Mouse (Mus musculus) CD8-positive naive resting alpha-beta T cell, adult 2 months (primary cell): Measurements from ENCODE around the gene 2310011J03Rik.

Source experiments
- DNase-seq, 2 experiments: peaks; one replicate each; pipeline ENCODE4 v3.0.0; 2022; ENCODE audit warnings: low read depth in 2 of 2, low spot score in 2 of 2

The 2310011J03Rik gene

GRCm38 (mm10) chr10:80317011-80317410, 3.3 kb downstream of the 2310011J03Rik start:
- no peak for DNase-seq

DNA sequence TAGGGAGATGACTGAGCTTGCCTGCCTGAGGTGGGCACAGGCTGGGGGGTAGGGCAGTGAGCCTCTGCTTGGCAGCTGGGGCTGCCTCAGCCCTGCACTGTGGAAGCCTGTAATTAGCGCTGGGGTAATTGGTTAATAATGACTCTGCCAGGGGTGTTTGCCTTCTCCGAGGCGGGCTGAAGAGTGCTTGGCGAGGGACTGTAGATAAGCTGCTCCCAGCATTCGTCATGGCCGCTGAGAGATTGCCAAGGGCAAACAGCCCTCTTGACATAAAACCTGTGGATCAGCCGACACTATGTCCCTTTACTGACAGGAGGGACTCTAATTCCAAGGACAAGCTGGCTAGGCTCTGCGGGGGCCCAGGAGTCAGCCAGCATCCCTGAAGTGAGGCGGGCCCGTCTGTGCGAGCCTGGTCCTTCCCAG, 4.0 kb downstream of the 2310011J03Rik start:
- no peak for DNase-seq

DNA sequence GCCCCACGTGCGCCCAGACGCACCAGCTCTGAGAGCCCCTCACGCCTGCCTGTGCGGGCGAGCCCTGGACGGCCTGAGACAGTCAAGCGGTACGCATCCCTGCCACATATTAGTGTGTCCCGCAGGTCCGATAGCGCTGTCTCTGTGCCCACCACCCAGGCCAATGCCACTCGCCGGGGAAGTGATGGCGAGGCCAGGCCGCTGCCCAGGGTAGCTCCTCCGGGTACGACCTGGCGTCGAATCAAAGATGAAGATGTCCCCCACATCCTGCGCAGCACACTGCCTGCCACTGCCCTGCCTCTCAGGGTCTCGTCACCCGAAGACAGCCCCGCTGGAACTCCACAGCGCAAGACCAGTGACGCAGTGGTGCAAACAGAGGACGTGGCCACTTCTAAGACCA, 5.0 kb downstream of the 2310011J03Rik start:
- no peak for DNase-seq

DNA sequence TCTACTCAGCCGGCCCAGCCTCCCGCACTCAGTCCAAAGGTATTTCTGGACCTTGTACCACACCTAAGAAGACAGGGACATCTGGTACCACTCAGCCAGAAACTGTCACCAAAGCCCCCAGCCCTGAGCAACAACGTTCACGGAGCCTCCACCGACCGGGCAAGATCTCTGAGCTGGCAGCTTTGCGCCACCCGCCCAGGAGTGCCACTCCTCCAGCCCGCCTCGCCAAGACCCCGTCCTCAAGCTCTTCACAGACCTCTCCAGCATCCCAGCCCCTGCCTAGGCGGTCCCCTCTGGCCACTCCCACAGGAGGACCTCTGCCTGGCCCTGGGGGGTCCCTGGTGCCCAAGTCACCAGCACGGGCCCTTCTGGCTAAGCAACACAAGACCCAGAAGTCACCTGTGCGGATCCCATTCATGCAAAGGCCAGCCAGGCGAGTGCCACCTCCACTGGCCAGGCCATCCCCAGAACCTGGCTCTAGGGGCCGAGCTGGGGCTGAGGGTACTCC, 5.8 kb downstream of the 2310011J03Rik start:
- DNase-seq = no peak

GRCm38 (mm10) chr10:80313627-80314201, 6.6 kb downstream of the 2310011J03Rik start:
- DNase-seq = no peak

GRCm38 (mm10) chr10:80312586-80313504, 7.5 kb downstream of the 2310011J03Rik start:
- DNase-seq = no peak

- no peak for DNase-seq
Measured at GRCm38 (mm10) chr10:80311560-80311959, 8.8 kb downstream of the 2310011J03Rik start.

- peak in 1 of 2 experiments; percentile 40 for DNase-seq
Measured at GRCm38 (mm10) chr10:80304862-80305261, 15.5 kb downstream of the 2310011J03Rik start.

DNA sequence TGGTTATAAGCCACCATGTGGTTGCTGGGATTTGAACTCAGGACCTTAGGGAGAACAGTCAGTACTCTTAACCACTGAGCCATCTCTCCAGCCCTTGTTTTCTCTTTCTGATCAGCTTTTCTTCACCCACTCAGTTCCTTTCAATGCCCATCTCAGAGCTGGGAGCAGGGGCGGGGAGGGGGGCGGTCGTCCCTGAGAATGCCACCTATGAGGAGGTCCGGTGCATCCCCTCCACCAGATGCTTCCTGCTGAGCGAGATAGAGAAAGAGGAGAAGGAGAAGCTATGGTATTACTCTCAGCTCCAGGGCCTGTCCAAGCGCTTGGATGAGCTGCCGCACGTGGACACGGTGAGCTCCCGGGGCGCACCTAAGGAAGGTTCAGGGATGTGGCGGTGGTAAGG, 15.9 kb downstream of the 2310011J03Rik start:
- DNase-seq = no peak

- DNase-seq = no peak
Measured at GRCm38 (mm10) chr10:80302471-80302881, 17.9 kb downstream of the 2310011J03Rik start.

GRCm38 (mm10) chr10:80302082-80302355, 18.3 kb downstream of the 2310011J03Rik start:
- DNase-seq = no peak

DNA sequence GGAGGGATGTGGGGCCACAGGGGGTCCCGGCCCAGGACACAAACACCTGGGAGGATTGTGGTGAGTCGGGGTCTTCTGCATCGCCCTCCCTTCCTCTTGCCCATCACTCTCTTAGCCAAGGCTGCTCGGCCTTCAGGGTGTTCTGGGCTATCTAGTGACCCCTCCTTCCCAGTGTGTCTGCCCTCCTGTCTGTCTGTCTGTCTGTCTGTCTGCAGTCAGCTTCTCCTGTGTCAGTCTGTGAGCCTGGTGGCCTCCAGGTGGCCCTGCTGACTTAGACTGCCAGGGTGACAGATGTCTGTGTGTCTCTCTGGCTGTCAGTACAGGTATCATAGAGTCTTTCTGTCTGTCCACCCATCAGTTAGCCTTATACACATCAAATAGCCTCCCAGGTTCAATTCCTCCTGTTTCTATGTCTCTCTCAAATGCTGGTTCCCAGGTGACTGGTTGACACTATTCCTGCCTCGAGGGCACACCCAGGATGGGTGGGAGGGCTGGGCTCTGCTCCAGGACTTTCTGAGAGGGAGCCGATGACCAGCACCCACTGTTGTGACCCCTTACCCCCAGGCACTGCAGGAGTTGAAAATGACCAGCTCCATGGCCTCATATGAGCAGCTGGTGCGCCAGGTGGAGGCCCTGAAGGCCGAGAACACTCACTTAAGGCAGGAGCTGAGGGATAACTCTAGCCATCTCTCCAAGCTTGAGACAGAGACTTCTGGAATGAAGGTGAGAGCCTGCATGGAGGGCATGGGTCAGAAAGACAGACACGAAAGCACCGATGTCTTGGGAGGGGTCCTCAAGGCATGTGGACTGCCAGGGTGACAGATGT, 18.9 kb downstream of the 2310011J03Rik start:
- no peak for DNase-seq

GRCm38 (mm10) chr10:80300672-80301181, 19.6 kb downstream of the 2310011J03Rik start:
- DNase-seq = no peak

DNA sequence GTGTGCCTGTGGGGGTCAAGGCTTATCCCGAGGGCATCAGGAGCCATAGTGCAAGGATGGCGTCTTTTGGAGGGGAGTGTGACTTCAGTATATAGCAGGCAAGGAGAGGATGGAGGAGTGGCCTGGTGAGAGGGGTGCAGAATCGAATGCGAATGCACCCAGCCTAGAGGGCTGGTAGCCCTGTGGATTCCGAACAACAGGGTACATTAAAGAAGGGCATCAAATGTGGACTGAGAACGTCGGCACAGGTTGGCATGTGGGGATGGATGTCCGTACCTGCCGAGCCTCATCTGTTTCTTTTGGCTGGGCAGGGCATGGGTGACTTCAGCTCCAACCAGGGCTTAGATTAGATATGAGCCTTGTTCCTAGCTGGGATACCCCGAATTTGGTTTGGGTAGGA, 20.5 kb downstream of the 2310011J03Rik start:
- no peak for DNase-seq

- DNase-seq = no peak
Measured at GRCm38 (mm10) chr10:80299301-80299700, 21.0 kb downstream of the 2310011J03Rik start.

DNA sequence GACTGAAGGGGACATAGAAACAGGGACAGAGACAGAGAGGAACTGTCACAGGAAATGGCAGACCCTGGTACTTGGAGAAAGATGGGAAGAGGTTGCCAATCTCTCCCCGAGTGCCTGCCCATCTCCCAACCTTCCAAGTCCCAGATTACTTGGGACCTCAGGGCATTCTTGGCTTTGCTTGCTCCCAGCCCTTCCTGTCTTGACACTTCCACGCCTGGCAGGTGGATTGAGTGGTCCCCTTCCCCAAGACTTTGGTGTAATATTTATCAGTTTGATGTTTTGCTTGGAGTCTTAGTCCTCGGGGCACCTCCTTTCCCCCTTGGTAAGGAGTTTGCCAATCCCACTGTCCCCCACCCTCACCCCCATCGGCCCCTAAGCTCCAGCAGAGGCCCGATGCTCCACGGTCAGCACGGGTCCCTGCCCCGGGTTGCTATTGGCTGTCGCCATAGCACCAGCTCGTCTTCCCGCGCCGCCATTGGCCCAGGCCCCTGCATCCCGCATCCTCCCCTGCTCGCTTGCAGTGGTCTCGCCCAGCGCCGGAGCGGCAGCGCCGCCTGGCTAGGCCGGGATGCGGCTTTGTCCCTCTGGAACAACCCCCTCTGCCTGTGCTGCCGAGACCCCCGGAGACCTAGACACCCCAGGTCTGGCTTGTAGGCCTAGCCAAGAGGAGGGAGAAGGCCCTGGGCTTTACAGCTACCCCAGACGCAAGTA, 21.6 kb downstream of the 2310011J03Rik start:
- no peak for DNase-seq

GRCm38 (mm10) chr10:80297526-80298133, 22.7 kb downstream of the 2310011J03Rik start:
- no peak for DNase-seq

DNA sequence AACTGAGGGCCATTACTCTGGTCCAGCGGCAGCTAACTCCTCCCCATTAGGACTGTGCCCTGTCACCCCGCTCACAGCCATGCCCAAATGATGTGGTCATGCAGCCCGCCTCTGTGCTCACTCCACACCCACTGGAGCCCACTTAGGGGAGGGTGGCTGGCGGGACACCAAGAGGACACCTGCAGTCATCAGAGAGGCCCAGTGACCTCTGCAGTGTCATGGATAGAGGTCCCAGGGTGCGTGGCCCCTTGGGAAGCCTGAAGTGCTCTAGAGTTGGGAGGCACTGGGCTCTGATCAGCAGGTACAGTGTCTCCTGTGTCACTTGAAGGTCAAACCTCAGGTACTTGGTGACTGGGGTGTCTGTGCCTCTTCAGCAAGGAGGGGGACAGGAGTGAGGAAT, 23.5 kb downstream of the 2310011J03Rik start:
- no peak for DNase-seq

DNA sequence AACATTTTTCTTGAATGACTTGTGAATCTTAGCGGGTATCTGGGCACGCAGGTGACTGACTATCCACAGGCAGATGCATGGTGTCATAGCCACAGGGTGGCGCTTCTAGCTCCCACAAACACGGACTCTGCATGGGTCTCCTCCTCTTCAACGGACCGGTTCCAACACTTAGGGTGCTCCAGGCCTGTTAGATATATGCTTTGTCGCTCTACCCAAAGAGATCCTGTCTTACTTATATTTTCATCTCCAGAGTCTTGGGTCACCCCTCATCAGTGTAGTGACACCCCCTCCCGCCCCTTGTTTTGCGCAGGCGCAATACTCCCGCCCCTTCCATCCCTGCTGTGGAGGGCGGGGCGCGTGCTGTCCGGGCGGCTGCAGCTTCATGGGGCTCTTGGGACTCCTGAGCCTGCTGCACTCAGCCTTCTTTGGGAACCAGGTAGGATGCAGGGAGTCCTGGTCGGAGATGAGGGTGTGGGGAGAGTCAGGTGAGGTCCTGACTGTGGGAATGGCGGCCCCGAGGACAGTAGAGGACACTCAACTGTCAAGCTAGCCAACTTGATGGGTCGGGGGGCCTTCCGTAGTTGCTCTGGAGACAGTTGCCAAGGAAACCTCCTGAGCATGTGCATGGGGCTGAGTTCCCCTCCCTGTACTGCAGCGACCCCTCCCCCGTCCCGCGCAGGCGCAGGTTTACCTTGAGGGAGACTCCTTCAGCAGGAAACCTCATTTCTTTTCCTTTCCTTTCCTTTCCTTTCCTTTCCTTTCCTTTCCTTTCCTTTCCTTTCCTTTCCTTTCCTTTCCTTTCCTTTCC, 24.5 kb downstream of the 2310011J03Rik start, which contains the start of gene Apc2:
Gene Apc2 (plus strand): TSS at position 360 of the 808 bp plus-strand sequence.
- DNase-seq = peak; percentile 65 to 70
